Mouse (Mus musculus): Measurements from ENCODE around the gene Rnf169. TPM values are rescaled to one million over a fixed set of nuclear protein-coding genes. Genes with fewer than 3 reads are reported as not detected.
"Not testable (repeated sequence)": the region's sequence is repeated elsewhere in the genome, so short reads cannot be mapped to it uniquely, and the experiment has no call there.

The Rnf169 gene
- polyA plus RNA-seq, 1 experiment from 2014 or later: 7.2 TPM

DNA sequence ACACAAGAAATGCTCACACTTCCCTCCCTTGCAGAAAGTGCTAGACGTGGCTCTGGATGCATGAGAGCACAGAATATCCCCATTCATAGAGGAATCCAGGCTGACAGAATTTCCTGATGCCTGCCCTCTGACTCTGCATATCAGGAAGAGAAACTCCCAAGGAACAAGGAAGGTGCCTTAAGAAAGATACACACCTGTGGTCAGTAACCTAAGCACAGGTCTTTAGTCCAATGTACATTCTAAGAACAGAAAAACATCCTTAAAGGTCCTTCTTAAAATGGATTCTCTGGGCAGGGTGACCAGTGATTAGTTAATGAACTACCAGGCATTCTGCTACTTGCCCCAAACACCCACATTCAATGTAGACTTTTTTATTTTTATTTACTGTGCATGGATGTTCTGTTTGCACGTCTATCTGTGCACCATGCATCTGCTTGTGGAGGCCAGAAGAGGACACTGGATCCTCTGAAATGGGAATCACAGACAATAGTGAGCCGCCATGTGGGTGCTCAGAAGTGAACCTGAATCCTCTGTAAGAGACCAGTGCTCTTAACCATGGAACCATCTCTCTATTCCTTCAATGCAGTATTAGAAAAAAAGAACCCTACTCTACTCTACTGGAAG lies 16.9 kb downstream of the Rnf169 start:
- no peaks in the 10 kb centered on the region for H3K36me3 ChIP-seq (ENCODE audit: control insufficient read depth, insufficient read depth, low read length)
- WGBS: 88% methylated on average over 3 of the region's 3 CpGs
- H3K4me1 ChIP-seq (ENCODE audit: control insufficient read depth, insufficient read depth, low read length): peaks cover 12% of the 10 kb centered on the region; the same call in 1 of the 2 replicates
- no peak overlapping the region for H3K9ac ChIP-seq (ENCODE audit: low read length)
- H3K27me3 ChIP-seq (ENCODE audit: control insufficient read depth, insufficient read depth, low read length): no peaks in the 10 kb centered on the region
- ATAC-seq (ENCODE audit: insufficient number of reproducible peaks, low FRiP score, low TSS enrichment, low read depth): no peak
- H3K4me2 ChIP-seq (ENCODE audit: low read depth, severe bottlenecking): no peak overlapping the region
- H3K9me3 ChIP-seq (ENCODE audit: control insufficient read depth, low read length): no peaks in the 10 kb centered on the region
- H3K27ac ChIP-seq (replicated peaks; ENCODE audit: low read depth, low read length): no peak overlapping the region
- H3K4me3 ChIP-seq (ENCODE audit: low read depth, low read length): no peak overlapping the region
- no peak for DNase-seq (ENCODE audit: low spot score)

DNA sequence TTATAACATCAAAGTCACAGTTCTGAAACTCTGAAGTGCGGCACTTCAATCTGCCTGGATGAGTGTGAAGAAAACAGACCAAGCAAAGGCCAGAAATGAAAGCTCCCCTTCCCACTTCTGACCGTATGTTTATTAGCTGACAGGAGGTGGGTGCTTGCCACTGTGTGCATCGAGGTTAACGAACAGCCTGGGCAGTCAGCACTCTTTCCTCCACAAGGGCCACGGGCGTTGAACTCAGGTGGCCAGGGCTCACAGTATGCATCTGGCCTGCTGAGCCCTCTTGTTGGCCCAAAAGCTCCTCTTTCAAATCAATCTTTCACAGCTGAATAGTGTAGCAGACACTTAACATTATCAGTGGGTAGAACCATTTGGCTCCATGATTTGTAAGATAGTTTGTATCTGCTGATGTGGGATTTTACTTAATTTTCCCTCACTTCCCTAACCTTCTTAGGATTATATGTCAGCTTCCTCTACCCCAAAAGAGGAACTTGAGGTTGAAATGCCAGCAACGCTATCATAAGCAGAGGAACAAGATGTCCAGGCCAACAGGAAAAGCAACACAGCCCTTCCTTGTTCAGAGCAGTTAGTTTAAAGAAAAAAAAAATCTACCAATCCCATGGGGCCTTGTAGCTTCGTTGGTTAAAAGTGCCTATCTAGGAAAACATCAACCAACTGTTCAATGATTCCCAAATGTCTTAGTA lies 17.6 kb downstream of the Rnf169 start:
- ATAC-seq (ENCODE audit: insufficient number of reproducible peaks, low FRiP score, low TSS enrichment, low read depth) (no peak), DNase-seq (ENCODE audit: low spot score) (no peak)
- Histone ChIP-seq H3K36me3 (ENCODE audit: control insufficient read depth, insufficient read depth, low read length) (no peaks in the 10 kb centered on the region), H3K9me3 (ENCODE audit: control insufficient read depth, low read length) (no peaks in the 10 kb centered on the region), H3K27ac (replicated peaks; ENCODE audit: low read depth, low read length) (no peak overlapping the region), H3K27me3 (ENCODE audit: control insufficient read depth, insufficient read depth, low read length) (no peaks in the 10 kb centered on the region), H3K4me2 (ENCODE audit: low read depth, severe bottlenecking) (no peak overlapping the region), H3K4me3 (ENCODE audit: low read depth, low read length) (no peak overlapping the region), H3K9ac (ENCODE audit: low read length) (no peak overlapping the region), H3K4me1 (ENCODE audit: control insufficient read depth, insufficient read depth, low read length) (peaks cover 12% of the 10 kb centered on the region; the same call in 1 of the 2 replicates)
- 62% methylated on average over 8 of the region's 8 CpGs for WGBS

DNA sequence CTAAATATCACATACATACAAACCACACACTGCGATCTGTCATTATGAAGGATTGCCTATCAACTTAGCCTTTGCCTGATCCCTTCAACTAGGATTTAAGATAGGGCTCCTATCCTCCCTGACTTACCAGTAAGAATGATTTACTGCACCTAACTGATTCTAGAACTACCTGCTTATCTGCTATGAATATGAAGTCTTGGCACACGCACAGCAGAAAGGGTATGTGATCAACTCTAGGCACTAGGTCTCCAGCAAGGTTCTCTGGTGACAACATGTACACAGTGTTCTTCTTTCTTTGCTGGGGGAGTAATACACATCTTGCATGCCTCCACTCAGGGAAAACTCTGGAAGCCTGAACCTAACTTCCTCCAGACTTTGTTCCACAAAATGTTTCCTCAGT lies 18.7 kb downstream of the Rnf169 start:
- H3K4me1 ChIP-seq (ENCODE audit: control insufficient read depth, insufficient read depth, low read length): peaks cover 11% of the 10 kb centered on the region; the same call in 1 of the 2 replicates
- no peaks in the 10 kb centered on the region for H3K36me3 ChIP-seq (ENCODE audit: control insufficient read depth, insufficient read depth, low read length)
- WGBS: 93% methylated on average over 2 of the region's 2 CpGs
- no peaks in the 10 kb centered on the region for H3K27me3 ChIP-seq (ENCODE audit: control insufficient read depth, insufficient read depth, low read length)
- no peaks in the 10 kb centered on the region for H3K9me3 ChIP-seq (ENCODE audit: control insufficient read depth, low read length)
- no peak overlapping the region for H3K27ac ChIP-seq (replicated peaks; ENCODE audit: low read depth, low read length)
- DNase-seq (ENCODE audit: low spot score) (no peak), ATAC-seq (ENCODE audit: insufficient number of reproducible peaks, low FRiP score, low TSS enrichment, low read depth) (no peak)
- H3K4me3 ChIP-seq (ENCODE audit: low read depth, low read length): no peak overlapping the region
- no peak overlapping the region for H3K4me2 ChIP-seq (ENCODE audit: low read depth, severe bottlenecking)
- H3K9ac ChIP-seq (ENCODE audit: low read length): no peak overlapping the region

DNA sequence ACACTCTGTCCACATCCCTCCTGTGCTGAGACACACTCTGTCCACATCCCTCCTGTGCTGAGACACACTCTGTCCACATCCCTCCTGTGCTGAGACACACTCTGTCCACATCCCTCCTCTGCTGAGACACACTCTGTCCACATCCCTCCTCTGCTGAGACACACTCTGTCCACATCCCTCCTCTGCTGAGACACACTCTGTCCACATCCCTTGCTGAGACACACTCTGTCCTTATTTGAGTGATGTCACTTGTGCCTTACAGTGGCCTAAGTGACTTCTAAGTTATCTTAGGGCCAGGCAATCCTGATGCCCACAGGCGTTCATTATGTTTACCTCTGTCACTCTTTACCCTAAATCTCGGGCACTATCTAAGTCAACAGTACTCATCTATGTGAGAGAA lies 19.7 kb downstream of the Rnf169 start:
- H3K9me3 ChIP-seq (ENCODE audit: control insufficient read depth, low read length); H3K27me3 ChIP-seq (ENCODE audit: control insufficient read depth, insufficient read depth, low read length); H3K36me3 ChIP-seq (ENCODE audit: control insufficient read depth, insufficient read depth, low read length); DNase-seq (ENCODE audit: low spot score); ATAC-seq (ENCODE audit: insufficient number of reproducible peaks, low FRiP score, low TSS enrichment, low read depth); H3K4me2 ChIP-seq (ENCODE audit: low read depth, severe bottlenecking); H3K9ac ChIP-seq (ENCODE audit: low read length); H3K4me1 ChIP-seq (ENCODE audit: control insufficient read depth, insufficient read depth, low read length); H3K4me3 ChIP-seq (ENCODE audit: low read depth, low read length); H3K27ac ChIP-seq (replicated peaks; ENCODE audit: low read depth, low read length): not testable (repeated sequence)
- WGBS: 80% methylated on average over 2 of the region's 2 CpGs

DNA sequence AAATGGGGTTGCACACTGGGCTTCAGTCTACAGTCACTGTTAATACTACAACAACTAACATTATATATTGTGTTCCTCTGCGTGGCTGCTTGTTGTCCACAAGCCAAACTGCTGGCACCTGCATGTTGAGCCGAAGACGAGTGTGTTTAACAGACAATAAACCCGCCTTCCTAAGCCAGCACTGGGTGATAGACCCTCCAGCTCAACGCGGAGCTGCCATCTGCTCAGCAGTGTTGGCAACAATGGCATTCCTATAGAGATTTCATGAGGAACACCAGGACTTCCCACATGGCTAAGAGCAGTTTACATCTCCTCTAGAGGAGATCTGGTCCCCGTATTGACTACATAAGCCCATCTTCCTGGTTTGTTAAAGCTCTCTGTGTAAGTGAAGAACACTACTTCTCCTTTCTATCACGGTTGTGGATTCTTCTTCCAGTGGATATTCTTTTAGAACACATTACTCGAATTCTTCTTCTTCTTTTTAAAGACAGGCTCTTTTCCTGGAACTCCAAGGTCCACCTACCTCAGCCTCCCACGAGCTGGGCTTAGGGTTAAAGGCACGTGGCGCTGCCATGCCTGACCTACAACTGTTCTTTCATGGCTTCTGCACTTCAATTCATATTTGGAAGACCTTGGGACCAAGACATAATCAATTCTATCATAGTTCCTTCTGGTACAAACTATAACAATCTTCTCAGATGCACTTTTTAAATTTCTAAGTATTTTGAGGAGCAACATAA lies 22.9 kb downstream of the Rnf169 start:
- no peaks in the 10 kb centered on the region for H3K9me3 ChIP-seq (ENCODE audit: control insufficient read depth, low read length)
- DNase-seq (ENCODE audit: low spot score) (no peak), ATAC-seq (ENCODE audit: insufficient number of reproducible peaks, low FRiP score, low TSS enrichment, low read depth) (no peak)
- no peak overlapping the region for H3K4me3 ChIP-seq (ENCODE audit: low read depth, low read length)
- 82% methylated on average over 12 of the region's 12 CpGs for WGBS
- H3K36me3 ChIP-seq (ENCODE audit: control insufficient read depth, insufficient read depth, low read length): no peaks in the 10 kb centered on the region
- H3K4me1 ChIP-seq (ENCODE audit: control insufficient read depth, insufficient read depth, low read length): no peaks in the 10 kb centered on the region
- H3K27me3 ChIP-seq (ENCODE audit: control insufficient read depth, insufficient read depth, low read length): no peaks in the 10 kb centered on the region
- no peak overlapping the region for H3K27ac ChIP-seq (replicated peaks; ENCODE audit: low read depth, low read length)
- H3K4me2 ChIP-seq (ENCODE audit: low read depth, severe bottlenecking): no peak overlapping the region
- no peak overlapping the region for H3K9ac ChIP-seq (ENCODE audit: low read length)

DNA sequence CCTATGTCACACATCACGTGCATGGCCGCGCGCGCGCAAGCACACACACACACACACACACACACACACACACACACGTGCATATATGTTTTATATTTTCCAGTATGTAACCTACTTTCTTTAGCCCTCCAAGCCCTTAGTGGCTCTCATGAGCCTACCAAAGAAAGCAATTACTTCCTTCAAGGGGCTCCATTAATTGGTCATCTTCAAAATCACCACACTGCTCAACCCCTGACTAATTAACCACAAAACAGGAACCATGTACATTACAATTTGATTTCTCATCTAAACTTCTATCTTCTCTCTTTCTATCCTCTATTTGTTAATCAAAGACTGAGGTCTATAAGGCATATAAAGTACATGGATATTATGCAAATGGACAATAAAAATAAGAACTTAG lies 24.2 kb downstream of the Rnf169 start:
- Histone ChIP-seq H3K36me3 (ENCODE audit: control insufficient read depth, insufficient read depth, low read length) (no peaks in the 10 kb centered on the region), H3K4me1 (ENCODE audit: control insufficient read depth, insufficient read depth, low read length) (no peaks in the 10 kb centered on the region), H3K9ac (ENCODE audit: low read length) (no peak overlapping the region), H3K4me3 (ENCODE audit: low read depth, low read length) (no peak overlapping the region), H3K27ac (replicated peaks; ENCODE audit: low read depth, low read length) (no peak overlapping the region), H3K9me3 (ENCODE audit: control insufficient read depth, low read length) (no peaks in the 10 kb centered on the region), H3K4me2 (ENCODE audit: low read depth, severe bottlenecking) (no peak overlapping the region), H3K27me3 (ENCODE audit: control insufficient read depth, insufficient read depth, low read length) (no peaks in the 10 kb centered on the region)
- DNase-seq (ENCODE audit: low spot score): no peak
- ATAC-seq (ENCODE audit: insufficient number of reproducible peaks, low FRiP score, low TSS enrichment, low read depth): no peak
- WGBS: 97% methylated on average over 7 of the region's 7 CpGs

DNA sequence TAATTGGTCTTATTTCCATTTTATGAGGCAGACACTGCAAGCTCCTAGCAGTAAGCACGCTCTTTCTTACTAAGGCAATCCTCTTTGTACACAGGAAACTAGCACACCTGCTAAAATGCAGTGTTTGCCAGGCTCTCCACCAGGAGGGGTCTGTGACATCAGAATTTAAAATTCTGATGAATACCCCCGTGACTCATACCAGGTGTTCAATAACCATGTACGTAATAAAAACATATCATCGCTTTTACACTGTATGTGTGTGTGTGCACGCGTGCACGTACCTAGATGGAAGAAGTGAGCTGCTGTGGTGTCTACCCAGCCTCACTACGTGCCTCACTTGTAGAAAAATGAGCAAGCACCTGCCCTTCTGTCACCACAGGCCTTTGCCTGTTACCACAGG lies 26.0 kb downstream of the Rnf169 start:
- no peak for DNase-seq (ENCODE audit: low spot score)
- H3K4me1 ChIP-seq (ENCODE audit: control insufficient read depth, insufficient read depth, low read length): no peaks in the 10 kb centered on the region
- no peaks in the 10 kb centered on the region for H3K9me3 ChIP-seq (ENCODE audit: control insufficient read depth, low read length)
- no peak overlapping the region for H3K4me3 ChIP-seq (ENCODE audit: low read depth, low read length)
- no peak overlapping the region for H3K4me2 ChIP-seq (ENCODE audit: low read depth, severe bottlenecking)
- H3K36me3 ChIP-seq (ENCODE audit: control insufficient read depth, insufficient read depth, low read length): no peaks in the 10 kb centered on the region
- no peak overlapping the region for H3K9ac ChIP-seq (ENCODE audit: low read length)
- 93% methylated on average over 8 of the region's 8 CpGs for WGBS
- ATAC-seq (ENCODE audit: insufficient number of reproducible peaks, low FRiP score, low TSS enrichment, low read depth): no peak
- H3K27ac ChIP-seq (replicated peaks; ENCODE audit: low read depth, low read length): no peak overlapping the region
- H3K27me3 ChIP-seq (ENCODE audit: control insufficient read depth, insufficient read depth, low read length): no peaks in the 10 kb centered on the region

DNA sequence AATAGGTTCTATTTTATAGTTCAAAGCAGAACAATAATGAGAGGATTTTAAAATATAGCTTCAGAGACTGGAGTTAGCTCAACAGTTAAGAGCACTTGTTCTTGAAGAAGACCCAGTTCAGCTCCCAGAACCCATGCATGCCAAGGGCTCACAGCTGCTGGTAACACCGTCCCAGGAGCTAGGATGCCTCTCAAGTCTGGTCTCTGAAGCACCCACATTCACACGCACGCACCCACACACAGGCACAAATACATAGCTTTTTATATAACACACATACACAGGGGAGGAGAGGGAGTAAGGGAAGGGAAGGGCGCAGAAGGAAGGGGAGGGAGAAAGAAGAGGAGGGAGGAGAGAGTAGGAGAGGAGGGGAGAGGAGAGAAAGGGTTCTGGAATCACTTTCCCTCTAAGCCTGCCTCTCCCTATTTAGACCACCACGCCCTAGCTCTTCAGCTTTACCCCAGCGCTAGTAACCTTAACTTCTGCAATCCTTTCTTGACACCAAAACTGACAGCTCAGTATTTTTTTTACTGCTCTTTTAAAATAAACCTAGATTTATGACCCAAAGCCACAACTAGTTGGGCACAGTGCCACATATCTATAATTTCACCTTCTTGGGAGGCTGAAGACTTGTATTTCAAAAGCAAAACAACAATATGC lies 26.7 kb downstream of the Rnf169 start:
- Histone ChIP-seq H3K27ac (replicated peaks; ENCODE audit: low read depth, low read length) (no peak overlapping the region), H3K9ac (ENCODE audit: low read length) (no peak overlapping the region), H3K4me2 (ENCODE audit: low read depth, severe bottlenecking) (no peak overlapping the region), H3K4me3 (ENCODE audit: low read depth, low read length) (no peak overlapping the region), H3K27me3 (ENCODE audit: control insufficient read depth, insufficient read depth, low read length) (no peaks in the 10 kb centered on the region), H3K9me3 (ENCODE audit: control insufficient read depth, low read length) (no peaks in the 10 kb centered on the region), H3K36me3 (ENCODE audit: control insufficient read depth, insufficient read depth, low read length) (no peaks in the 10 kb centered on the region), H3K4me1 (ENCODE audit: control insufficient read depth, insufficient read depth, low read length) (no peaks in the 10 kb centered on the region)
- ATAC-seq (ENCODE audit: insufficient number of reproducible peaks, low FRiP score, low TSS enrichment, low read depth) (no peak), DNase-seq (ENCODE audit: low spot score) (no peak)
- WGBS: 91% methylated on average over 6 of the region's 6 CpGs
